Mouse (Mus musculus) E14TG2a.4 (cell line): ENCODE results near the gene Carns1.

Experiments
- CTCF ChIP-seq: conservative IDR thresholded peaks from 2 replicates; pipeline ENCODE4 v1.5.1; 2014; ENCODE audit warnings: low read length
- NANOG ChIP-seq: IDR thresholded peaks from 2 replicates; pipeline ENCODE4 v1.6.1; 2014; ENCODE audit warnings: borderline replicate concordance, low read length, mixed read lengths
- POU5F1 ChIP-seq: IDR thresholded peaks from 2 replicates; pipeline ENCODE4 v1.6.1; 2014; ENCODE audit warnings: low read length, borderline replicate concordance

- TF ChIP-seq CTCF, result no peak
- TF ChIP-seq NANOG, result no peak
- TF ChIP-seq POU5F1, result no peak
These were observed 33.3 kb upstream of the Carns1 start for GRCm38 (mm10) chr19:4208563-4208962.
